Mouse (Mus musculus): Measurements from ENCODE around the gene Snx6. TPM values are rescaled to one million over a fixed set of nuclear protein-coding genes. Genes with fewer than 3 reads are reported as not detected.
A peak's percentile ranks its signal among the peaks of the same experiment; 100 is the strongest.
"Not testable (repeated sequence)": the region's sequence is repeated elsewhere in the genome, so short reads cannot be mapped to it uniquely, and the experiment has no call there.

The Snx6 gene
- polyA plus RNA-seq, 1 experiment from 2014 or later: 110 TPM

DNA sequence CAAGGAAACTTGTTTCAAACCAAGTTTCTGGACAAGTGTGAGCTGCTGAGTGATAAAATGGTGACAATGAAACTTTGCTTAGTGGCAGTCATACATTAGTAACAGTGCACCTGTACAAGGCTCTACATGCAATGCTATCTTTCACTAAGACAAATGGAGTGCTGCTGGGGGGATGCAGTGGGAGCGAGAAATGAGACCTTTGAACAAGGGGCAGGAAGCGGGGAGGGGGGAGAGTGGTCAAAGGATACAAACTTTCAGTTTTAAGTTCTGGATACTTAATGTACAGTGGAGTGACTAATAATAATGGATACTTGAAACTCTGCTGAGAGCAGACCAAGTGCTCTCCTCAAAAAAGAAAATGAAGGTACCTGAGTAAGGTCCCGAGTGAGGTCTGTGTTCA is 1.1 kb downstream of the Snx6 start:
- no peak for ATAC-seq (ENCODE audit: extremely low read depth, insufficient number of reproducible peaks, low FRiP score, low TSS enrichment)
- no peaks in the 10 kb centered on the region for H3K27me3 ChIP-seq (replicated peaks)
- H3K4me1 ChIP-seq: peaks cover 43% of the 10 kb centered on the region
- peak overlapping the region; percentile 98 for H3K4me3 ChIP-seq
- H3K9ac ChIP-seq: peak overlapping the region; percentile 99
- H3K27ac ChIP-seq (replicated peaks): no peak overlapping the region
- 38% methylated on average over 3 of the region's 3 CpGs for WGBS
- H3K4me2 ChIP-seq: peak overlapping the region; percentile 73
- peaks cover 16% of the 10 kb centered on the region for H3K36me3 ChIP-seq
- no peaks in the 10 kb centered on the region for H3K9me3 ChIP-seq

DNA sequence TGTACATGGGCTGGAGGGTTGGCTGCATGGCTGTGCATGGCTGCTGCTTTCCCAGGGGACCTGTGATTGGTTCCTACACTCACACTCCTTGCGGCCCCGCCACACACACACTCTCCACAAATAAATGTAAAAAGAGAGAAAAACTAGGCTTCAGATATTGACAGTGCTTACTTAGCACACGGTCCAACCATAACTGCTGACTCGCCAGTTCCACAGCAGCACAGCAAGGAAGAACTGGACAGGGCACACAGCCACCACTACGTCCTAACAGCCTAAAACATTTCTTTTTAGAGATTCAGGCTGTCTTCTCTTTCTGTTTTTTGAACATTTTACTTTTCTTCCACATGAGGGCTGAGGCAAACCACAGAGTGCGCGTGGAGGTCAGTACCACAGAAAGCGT is 4.0 kb downstream of the Snx6 start:
- H3K36me3 ChIP-seq: peaks cover 24% of the 10 kb centered on the region
- no peak for ATAC-seq (ENCODE audit: extremely low read depth, insufficient number of reproducible peaks, low FRiP score, low TSS enrichment)
- 83% methylated on average over 8 of the region's 8 CpGs for WGBS
- H3K27ac ChIP-seq (replicated peaks): no peak overlapping the region; the same call in 1 of the 2 replicates
- H3K27me3 ChIP-seq (replicated peaks): no peaks in the 10 kb centered on the region
- H3K9ac ChIP-seq: no peak overlapping the region
- H3K4me2 ChIP-seq: no peak overlapping the region
- no peak overlapping the region for H3K4me3 ChIP-seq
- no peaks in the 10 kb centered on the region for H3K9me3 ChIP-seq
- peaks cover 55% of the 10 kb centered on the region for H3K4me1 ChIP-seq

- no peaks in the 10 kb centered on the region for H3K9me3 ChIP-seq
- peak; percentile 54; the same call in 1 of the 2 replicates for ATAC-seq (ENCODE audit: extremely low read depth, insufficient number of reproducible peaks, low FRiP score, low TSS enrichment)
- H3K27me3 ChIP-seq (replicated peaks): no peaks in the 10 kb centered on the region
- peak overlapping the region; percentile 71 for H3K27ac ChIP-seq (replicated peaks)
- peak overlapping the region; percentile 12 for H3K4me3 ChIP-seq
- peak overlapping the region; percentile 33 for H3K9ac ChIP-seq
- WGBS: 8% methylated on average over 11 of the region's 11 CpGs
- H3K36me3 ChIP-seq: peaks cover 35% of the 10 kb centered on the region
- H3K4me1 ChIP-seq: peaks cover 50% of the 10 kb centered on the region
- peak overlapping the region; percentile 61 for H3K4me2 ChIP-seq
Observed at GRCm38 (mm10) chr12:54789346-54790143, 6.0 kb downstream of the Snx6 start.

DNA sequence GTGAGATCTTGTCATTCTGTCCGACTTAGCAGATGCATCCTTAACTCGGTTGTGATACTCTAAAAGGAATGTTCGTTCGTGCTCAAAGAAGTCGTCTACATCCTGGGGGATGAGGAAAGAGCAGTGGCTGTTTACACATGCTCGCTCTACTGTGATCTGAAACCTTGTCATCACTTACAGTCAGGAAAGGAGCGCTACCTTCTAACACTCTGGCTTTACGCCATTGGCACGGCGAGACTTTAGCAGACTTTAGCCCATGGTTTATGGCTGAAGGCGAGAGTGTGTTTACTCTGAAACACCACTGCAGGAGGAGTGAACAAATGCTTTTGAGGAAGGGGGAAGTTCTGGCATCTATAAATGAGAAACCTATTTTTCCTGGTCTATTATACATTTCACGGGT is 31.9 kb downstream of the Snx6 start:
- Histone ChIP-seq H3K27me3 (replicated peaks) (no peaks in the 10 kb centered on the region), H3K4me2 (no peak overlapping the region), H3K27ac (replicated peaks) (no peak overlapping the region), H3K4me1 (no peaks in the 10 kb centered on the region), H3K9ac (no peak overlapping the region), H3K4me3 (no peak overlapping the region), H3K36me3 (peaks cover 95% of the 10 kb centered on the region), H3K9me3 (0 out of 2 replicates have a peak, but pooled peaks cover 4% of the 10 kb centered on the region)
- ATAC-seq (ENCODE audit: extremely low read depth, insufficient number of reproducible peaks, low FRiP score, low TSS enrichment): no peak
- 80% methylated on average over 12 of the region's 12 CpGs for WGBS

- H3K9me3 ChIP-seq: 0 out of 2 replicates have a peak, but pooled peaks cover 4% of the 10 kb centered on the region
- WGBS: 79% methylated on average over 1 of the region's 1 CpGs
- H3K4me1 ChIP-seq: no peaks in the 10 kb centered on the region
- no peak overlapping the region for H3K4me3 ChIP-seq
- no peak for ATAC-seq (ENCODE audit: extremely low read depth, insufficient number of reproducible peaks, low FRiP score, low TSS enrichment)
- no peak overlapping the region for H3K4me2 ChIP-seq
- no peak overlapping the region for H3K9ac ChIP-seq
- peaks cover 96% of the 10 kb centered on the region for H3K36me3 ChIP-seq
- H3K27me3 ChIP-seq (replicated peaks): no peaks in the 10 kb centered on the region
- no peak overlapping the region for H3K27ac ChIP-seq (replicated peaks)
Observed at GRCm38 (mm10) chr12:54760676-54761075, 34.8 kb downstream of the Snx6 start.

GRCm38 (mm10) chr12:54758846-54759245 is 36.7 kb downstream of the Snx6 start:
- 89% methylated on average over 2 of the region's 2 CpGs for WGBS
- Histone ChIP-seq H3K36me3 (peaks cover 94% of the 10 kb centered on the region), H3K4me2 (no peak overlapping the region), H3K4me1 (no peaks in the 10 kb centered on the region), H3K27me3 (replicated peaks) (no peaks in the 10 kb centered on the region), H3K9ac (no peak overlapping the region), H3K4me3 (no peak overlapping the region), H3K9me3 (0 out of 2 replicates have a peak, but pooled peaks cover 4% of the 10 kb centered on the region), H3K27ac (replicated peaks) (no peak overlapping the region)
- ATAC-seq (ENCODE audit: extremely low read depth, insufficient number of reproducible peaks, low FRiP score, low TSS enrichment): no peak

DNA sequence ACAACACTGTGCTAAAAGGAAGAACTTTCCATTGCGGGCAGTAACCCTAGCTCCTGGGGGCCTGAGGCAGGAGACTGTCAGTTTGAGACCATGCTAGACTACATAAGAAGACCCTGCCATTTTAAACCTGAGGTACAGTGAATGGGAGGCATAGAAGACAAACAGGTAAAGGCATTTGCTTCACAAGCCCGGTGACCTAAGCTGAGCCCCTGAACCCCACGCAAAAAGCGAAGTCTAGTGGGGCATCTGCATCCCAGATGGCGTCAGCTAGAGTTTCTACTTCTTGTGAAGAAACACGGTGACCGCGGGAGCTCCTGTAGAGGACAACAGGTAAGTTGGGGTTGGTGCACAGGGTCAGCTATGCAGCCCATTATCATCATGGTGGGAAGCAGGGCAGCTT is 46.9 kb downstream of the Snx6 start:
- Histone ChIP-seq H3K9ac (no peak overlapping the region), H3K27ac (replicated peaks) (no peak overlapping the region), H3K4me3 (no peak overlapping the region), H3K36me3 (peaks cover 82% of the 10 kb centered on the region), H3K9me3 (no peaks in the 10 kb centered on the region), H3K4me1 (no peaks in the 10 kb centered on the region), H3K4me2 (no peak overlapping the region), H3K27me3 (replicated peaks) (no peaks in the 10 kb centered on the region)
- 95% methylated on average over 8 of the region's 8 CpGs for WGBS
- ATAC-seq (ENCODE audit: extremely low read depth, insufficient number of reproducible peaks, low FRiP score, low TSS enrichment): no peak

GRCm38 (mm10) chr12:54738661-54739243 is 56.8 kb downstream of the Snx6 start:
- not testable (repeated sequence) for H3K4me3 ChIP-seq; H3K27me3 ChIP-seq (replicated peaks); H3K9me3 ChIP-seq; H3K36me3 ChIP-seq; H3K9ac ChIP-seq; H3K4me2 ChIP-seq; H3K27ac ChIP-seq (replicated peaks); H3K4me1 ChIP-seq
- ATAC-seq (ENCODE audit: extremely low read depth, insufficient number of reproducible peaks, low FRiP score, low TSS enrichment): peak; percentile 48
- WGBS: 0% methylated on average over 12 of the region's 33 CpGs

DNA sequence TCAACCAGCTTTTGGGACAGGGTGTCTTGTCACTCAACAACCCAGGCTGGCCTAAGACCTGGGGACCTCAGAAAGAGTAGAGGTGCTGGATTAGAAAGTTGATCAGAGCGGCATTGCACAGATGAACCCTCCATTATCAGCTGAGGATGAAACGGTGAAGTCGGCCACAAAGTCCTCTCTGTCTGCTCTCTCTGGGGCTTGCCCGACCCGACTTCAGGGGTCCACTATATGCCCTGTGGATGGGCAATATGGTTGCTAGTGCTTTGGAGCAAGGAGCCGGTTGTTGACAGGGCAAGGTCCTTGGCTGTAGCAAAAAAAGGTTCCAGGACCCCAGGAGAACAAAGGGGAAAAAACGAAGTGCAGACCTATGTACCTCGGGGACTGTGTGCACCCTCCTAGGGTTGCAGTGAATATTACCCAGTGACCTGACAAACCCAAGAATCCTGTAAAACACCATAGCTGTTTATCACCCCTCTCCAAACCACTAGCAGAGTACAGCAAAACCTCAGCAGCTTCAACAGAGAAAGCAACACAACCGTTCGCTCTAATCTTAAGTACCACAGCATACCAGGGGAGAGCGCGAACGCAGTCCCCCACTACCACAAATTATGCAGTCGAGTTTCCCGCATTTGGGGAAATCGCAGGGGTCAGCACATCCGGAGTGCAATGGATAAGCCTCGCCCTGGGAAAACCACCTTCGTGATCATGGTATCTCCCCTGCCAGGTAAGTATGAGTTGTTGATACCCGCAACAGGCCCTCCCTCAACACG is 57.4 kb downstream of the Snx6 start:
- H3K27ac ChIP-seq (replicated peaks); H3K36me3 ChIP-seq; H3K9ac ChIP-seq; H3K4me3 ChIP-seq; H3K4me1 ChIP-seq; H3K4me2 ChIP-seq; H3K9me3 ChIP-seq; H3K27me3 ChIP-seq (replicated peaks): not testable (repeated sequence)
- ATAC-seq (ENCODE audit: extremely low read depth, insufficient number of reproducible peaks, low FRiP score, low TSS enrichment): peak; percentile 55
- no CpG with 5 or more reads among the region's 21 CpGs for WGBS

DNA sequence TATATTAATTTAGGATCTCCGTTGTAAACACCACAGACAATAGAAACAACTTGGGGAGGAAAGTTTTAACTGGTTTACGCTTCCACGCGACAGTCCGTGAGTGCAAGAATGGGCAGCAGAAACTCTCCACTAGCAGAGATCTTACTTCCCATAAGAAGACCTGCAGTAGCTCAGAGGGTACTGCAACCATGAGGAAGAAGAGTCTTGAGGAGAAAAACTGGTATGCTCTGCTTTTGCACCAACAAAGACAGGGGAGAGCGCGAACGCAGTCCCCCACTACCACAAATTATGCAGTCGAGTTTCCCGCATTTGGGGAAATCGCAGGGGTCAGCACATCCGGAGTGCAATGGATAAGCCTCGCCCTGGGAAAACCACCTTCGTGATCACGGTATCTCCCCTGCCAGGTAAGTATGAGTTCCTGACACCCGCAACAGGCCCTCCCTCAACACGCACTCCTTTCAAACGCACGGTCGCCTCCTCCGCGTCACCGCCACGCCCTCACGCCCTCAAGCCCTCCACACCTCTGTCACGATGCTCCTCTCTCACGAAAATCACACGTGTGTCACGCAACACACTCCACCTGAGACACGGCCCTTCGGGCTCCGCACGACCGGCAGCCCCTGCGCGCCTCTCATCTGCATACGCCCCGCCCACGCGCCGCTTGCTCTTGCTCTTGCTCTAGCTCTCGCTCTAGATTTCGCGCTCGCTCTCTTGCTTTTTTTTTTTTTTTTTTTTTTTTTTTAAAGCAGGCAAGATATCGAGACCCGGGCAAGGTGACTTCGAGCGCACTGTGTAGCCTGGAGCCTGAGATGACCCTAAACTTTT is 61.0 kb downstream of the Snx6 start:
- H3K27ac ChIP-seq (replicated peaks); H3K9ac ChIP-seq; H3K4me1 ChIP-seq; H3K9me3 ChIP-seq; H3K27me3 ChIP-seq (replicated peaks); H3K4me3 ChIP-seq; H3K36me3 ChIP-seq: not testable (repeated sequence)
- peak overlapping the region; percentile 47; the same call in 1 of the 2 replicates for H3K4me2 ChIP-seq
- WGBS: 0% methylated on average over 7 of the region's 49 CpGs
- ATAC-seq (ENCODE audit: extremely low read depth, insufficient number of reproducible peaks, low FRiP score, low TSS enrichment): 0 out of 2 replicates have a peak, but pooled peaks have one; percentile 40

Measured in heart, embryonic 13.5 days (tissue).